Mouse (Mus musculus) embryo, embryonic 11 days (tissue): ENCODE results near the gene Ruvbl1.
A peak's percentile ranks its signal among the peaks of the same experiment; 100 is the strongest.

Experiments used
- DNase-seq: peaks from one replicate; pipeline ENCODE4 v3.0.0-alpha.2; 2015

Ruvbl1 gene

GRCm38 (mm10) chr6:88499481-88500404, 34.5 kb downstream of the Ruvbl1 start:
- peak; percentile 86 for DNase-seq

- no peak for DNase-seq
Observed at GRCm38 (mm10) chr6:88500405-88500767, 35.2 kb downstream of the Ruvbl1 start.

GRCm38 (mm10) chr6:88502030-88502970, 37.1 kb downstream of the Ruvbl1 start:
- DNase-seq: no peak

GRCm38 (mm10) chr6:88503044-88503443, 37.8 kb downstream of the Ruvbl1 start:
- no peak for DNase-seq

- DNase-seq: no peak
Observed at GRCm38 (mm10) chr6:88513984-88514383, 48.8 kb downstream of the Ruvbl1 start.

GRCm38 (mm10) chr6:88514546-88514945, 49.3 kb downstream of the Ruvbl1 start:
- DNase-seq: no peak

- DNase-seq: no peak
Observed at GRCm38 (mm10) chr6:88515971-88516370, 50.8 kb downstream of the Ruvbl1 start.

GRCm38 (mm10) chr6:88516667-88517066, 51.5 kb downstream of the Ruvbl1 start:
- DNase-seq: no peak

GRCm38 (mm10) chr6:88517701-88518403, 52.6 kb downstream of the Ruvbl1 start:
- peak; percentile 24 for DNase-seq

GRCm38 (mm10) chr6:88518404-88519263, 53.4 kb downstream of the Ruvbl1 start, which contains the start of gene Sec61a1:
Sec61a1 (minus strand) TSS chr6:88518905.
- peak; percentile 98 for DNase-seq

- no peak for DNase-seq
Observed at GRCm38 (mm10) chr6:88521821-88522220, 56.6 kb downstream of the Ruvbl1 start.

GRCm38 (mm10) chr6:88522606-88523005, 57.4 kb downstream of the Ruvbl1 start:
- DNase-seq: no peak

- no peak for DNase-seq
Observed at GRCm38 (mm10) chr6:88523043-88523442, 57.8 kb downstream of the Ruvbl1 start.

GRCm38 (mm10) chr6:88523451-88523850, 58.2 kb downstream of the Ruvbl1 start:
- DNase-seq: no peak

- DNase-seq: no peak
Observed at GRCm38 (mm10) chr6:88524056-88524455, 58.8 kb downstream of the Ruvbl1 start.

GRCm38 (mm10) chr6:88530306-88530705, 65.1 kb downstream of the Ruvbl1 start:
- no peak for DNase-seq

- no peak for DNase-seq
Observed at GRCm38 (mm10) chr6:88540093-88540755, 75.0 kb downstream of the Ruvbl1 start.

- DNase-seq: no peak
Observed at GRCm38 (mm10) chr6:88544241-88544640, 79.0 kb downstream of the Ruvbl1 start.

- DNase-seq: peak; percentile 14
Observed at GRCm38 (mm10) chr6:88544644-88545396, 79.6 kb downstream of the Ruvbl1 start.

GRCm38 (mm10) chr6:88545397-88545790, 80.2 kb downstream of the Ruvbl1 start:
- DNase-seq: no peak
